Mouse (Mus musculus): Measurements from ENCODE around the gene Eif4e3. TPM values are rescaled to one million over a fixed set of nuclear protein-coding genes. Genes with fewer than 3 reads are reported as not detected.
A peak's percentile ranks its signal among the peaks of the same experiment; 100 is the strongest.

Gene Eif4e3
- polyA plus RNA-seq, 1 experiment from 2014 or later = 15.1 TPM

DNA sequence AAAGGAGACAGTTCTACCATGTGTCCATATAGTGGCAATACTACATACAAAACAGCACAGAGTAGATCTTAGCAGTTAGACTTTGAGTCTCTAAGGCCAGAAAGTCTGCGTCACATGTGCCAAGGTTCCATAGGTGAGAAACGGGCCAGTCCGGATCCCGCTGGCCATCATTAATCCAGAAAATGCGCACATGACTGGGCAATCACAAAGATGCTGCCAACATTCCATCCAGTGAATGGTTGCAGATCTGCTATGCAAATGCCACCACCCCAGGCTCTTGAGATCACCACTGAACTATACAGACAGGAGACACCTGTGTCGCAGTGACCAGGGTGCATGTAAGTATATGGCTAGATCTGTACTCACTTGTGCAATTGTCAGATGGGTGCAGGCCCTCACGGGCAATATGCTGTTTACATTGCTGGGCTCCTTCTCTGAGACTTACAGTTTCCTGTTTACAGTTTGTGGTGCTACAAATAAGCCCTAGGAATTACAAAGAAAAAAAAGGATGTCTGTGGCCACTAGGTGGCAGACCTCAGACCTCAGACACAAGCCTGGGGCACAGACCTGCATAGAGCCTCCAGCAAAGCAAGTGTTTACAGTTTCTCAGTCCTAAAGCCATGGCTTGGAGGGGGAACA is 4.0 kb upstream of the Eif4e3 start:
- Histone ChIP-seq H3K27ac (ENCODE audit: low read depth, low read length) (no peak overlapping the region), H3K4me1 (replicated peaks; ENCODE audit: control insufficient read depth, insufficient read depth, low read length) (peaks cover 14% of the 10 kb centered on the region), H3K9ac (ENCODE audit: low read depth, low read length) (no peak overlapping the region), H3K4me3 (ENCODE audit: low read depth, low read length) (no peak overlapping the region), H3K9me3 (ENCODE audit: control insufficient read depth, low read length) (no peaks in the 10 kb centered on the region), H3K36me3 (ENCODE audit: control insufficient read depth, insufficient read depth, low read length) (no peaks in the 10 kb centered on the region), H3K4me2 (replicated peaks; ENCODE audit: low read depth, low read length) (no peak overlapping the region), H3K27me3 (ENCODE audit: control insufficient read depth, insufficient read depth, low read length) (peaks cover 3% of the 10 kb centered on the region)
- ATAC-seq (ENCODE audit: low FRiP score) = no peak
- peak; percentile 77 for DNase-seq (ENCODE audit: low spot score)
- WGBS = 70% methylated on average over 7 of the region's 7 CpGs

GRCm38 (mm10) chr6:99669481-99670325 is 3.1 kb upstream of the Eif4e3 start:
- 23% methylated on average over 5 of the region's 5 CpGs for WGBS
- H3K27ac ChIP-seq (ENCODE audit: low read depth, low read length) = no peak overlapping the region
- DNase-seq (ENCODE audit: low spot score) (peak; percentile 62), ATAC-seq (ENCODE audit: low FRiP score) (peak; percentile 62)
- H3K9ac ChIP-seq (ENCODE audit: low read depth, low read length) = no peak overlapping the region
- H3K4me3 ChIP-seq (ENCODE audit: low read depth, low read length) = no peak overlapping the region
- H3K9me3 ChIP-seq (ENCODE audit: control insufficient read depth, low read length) = no peaks in the 10 kb centered on the region
- no peaks in the 10 kb centered on the region for H3K36me3 ChIP-seq (ENCODE audit: control insufficient read depth, insufficient read depth, low read length)
- peaks cover 14% of the 10 kb centered on the region for H3K4me1 ChIP-seq (replicated peaks; ENCODE audit: control insufficient read depth, insufficient read depth, low read length)
- no peak overlapping the region for H3K4me2 ChIP-seq (replicated peaks; ENCODE audit: low read depth, low read length)
- peaks cover 3% of the 10 kb centered on the region for H3K27me3 ChIP-seq (ENCODE audit: control insufficient read depth, insufficient read depth, low read length)

GRCm38 (mm10) chr6:99667290-99667689 is 719 bp upstream of the Eif4e3 start:
- peaks cover 14% of the 10 kb centered on the region for H3K4me1 ChIP-seq (replicated peaks; ENCODE audit: control insufficient read depth, insufficient read depth, low read length)
- H3K27ac ChIP-seq (ENCODE audit: low read depth, low read length) = peak overlapping the region; percentile 88; the same call in 1 of the 2 replicates
- peaks cover 3% of the 10 kb centered on the region for H3K27me3 ChIP-seq (ENCODE audit: control insufficient read depth, insufficient read depth, low read length)
- no peak for ATAC-seq (ENCODE audit: low FRiP score)
- no peak for DNase-seq (ENCODE audit: low spot score)
- no peaks in the 10 kb centered on the region for H3K9me3 ChIP-seq (ENCODE audit: control insufficient read depth, low read length)
- H3K36me3 ChIP-seq (ENCODE audit: control insufficient read depth, insufficient read depth, low read length) = no peaks in the 10 kb centered on the region
- peak overlapping the region; percentile 88 for H3K9ac ChIP-seq (ENCODE audit: low read depth, low read length)
- WGBS = 38% methylated on average over 8 of the region's 8 CpGs
- peak overlapping the region; percentile 74 for H3K4me3 ChIP-seq (ENCODE audit: low read depth, low read length)
- peak overlapping the region; percentile 91 for H3K4me2 ChIP-seq (replicated peaks; ENCODE audit: low read depth, low read length)

DNA sequence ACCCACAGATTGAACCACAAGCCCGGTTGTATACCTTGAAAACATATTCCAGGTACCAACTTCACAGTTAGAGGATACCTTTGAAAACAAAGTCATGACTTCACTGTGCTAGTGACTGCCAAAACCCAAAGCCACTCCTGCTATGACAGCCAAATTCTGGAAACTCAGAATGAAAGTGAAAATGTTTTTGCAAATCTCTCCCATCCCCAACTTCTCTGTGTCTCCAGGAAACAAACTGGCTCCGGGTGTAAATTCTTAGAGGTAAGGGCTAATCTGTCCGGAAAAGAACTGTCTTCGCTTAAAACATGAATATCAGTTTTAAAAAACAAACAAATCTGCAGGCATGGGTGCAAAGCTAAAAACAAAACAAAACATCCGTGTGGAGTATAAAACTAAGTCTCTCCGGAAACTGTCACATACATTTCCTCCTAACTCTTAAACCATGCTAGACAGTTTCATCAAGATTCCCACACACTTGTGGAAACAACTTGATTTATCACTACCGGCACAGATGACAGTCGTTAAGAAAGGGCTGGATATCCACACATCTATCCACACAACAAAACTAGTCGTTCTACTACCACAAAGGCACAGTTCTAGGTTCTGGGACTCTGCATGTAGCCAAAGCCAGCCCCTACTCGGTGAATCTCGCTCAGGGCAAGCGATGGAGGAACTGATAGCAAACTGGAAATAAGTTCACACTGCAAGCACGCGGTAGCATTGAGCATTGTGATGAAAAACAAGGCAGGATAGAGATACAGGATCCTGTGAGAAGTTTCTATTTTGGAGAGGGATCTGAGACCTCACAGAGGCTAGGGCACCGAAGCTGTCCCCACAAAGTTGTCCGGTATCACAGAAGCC is 884 bp downstream of the Eif4e3 start:
- peak overlapping the region; percentile 74 for H3K4me3 ChIP-seq (ENCODE audit: low read depth, low read length)
- DNase-seq (ENCODE audit: low spot score) (no peak), ATAC-seq (ENCODE audit: low FRiP score) (no peak)
- H3K27ac ChIP-seq (ENCODE audit: low read depth, low read length) = peak overlapping the region; percentile 88; the same call in 1 of the 2 replicates
- peaks cover 14% of the 10 kb centered on the region for H3K4me1 ChIP-seq (replicated peaks; ENCODE audit: control insufficient read depth, insufficient read depth, low read length)
- H3K36me3 ChIP-seq (ENCODE audit: control insufficient read depth, insufficient read depth, low read length) = no peaks in the 10 kb centered on the region
- H3K9me3 ChIP-seq (ENCODE audit: control insufficient read depth, low read length) = no peaks in the 10 kb centered on the region
- H3K4me2 ChIP-seq (replicated peaks; ENCODE audit: low read depth, low read length) = peak overlapping the region; percentile 91
- 34% methylated on average over 16 of the region's 16 CpGs for WGBS
- H3K9ac ChIP-seq (ENCODE audit: low read depth, low read length) = peak overlapping the region; percentile 88
- H3K27me3 ChIP-seq (ENCODE audit: control insufficient read depth, insufficient read depth, low read length) = peaks cover 3% of the 10 kb centered on the region

DNA sequence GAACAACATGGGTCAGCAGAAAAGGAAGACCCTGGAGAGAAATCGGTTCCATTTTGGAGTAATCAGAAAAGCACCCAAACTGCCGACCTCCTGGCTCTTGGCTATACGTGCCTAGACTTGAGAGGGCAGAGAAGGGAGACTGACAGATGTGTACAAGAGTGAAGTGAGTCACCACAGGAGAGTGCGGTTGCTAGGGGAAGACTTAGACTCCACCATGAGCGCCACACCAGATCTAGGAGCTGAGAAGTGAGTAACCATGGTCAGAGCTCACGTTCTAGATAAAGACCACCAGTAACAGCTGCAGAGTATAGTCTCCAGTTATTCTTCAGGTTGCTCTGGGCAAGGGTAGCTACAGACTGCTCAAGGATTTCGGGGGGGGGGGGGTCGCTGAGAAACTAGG is 3.3 kb downstream of the Eif4e3 start:
- Histone ChIP-seq H3K4me3 (ENCODE audit: low read depth, low read length) (no peak overlapping the region), H3K27ac (ENCODE audit: low read depth, low read length) (no peak overlapping the region), H3K27me3 (ENCODE audit: control insufficient read depth, insufficient read depth, low read length) (peaks cover 2% of the 10 kb centered on the region), H3K4me1 (replicated peaks; ENCODE audit: control insufficient read depth, insufficient read depth, low read length) (peaks cover 3% of the 10 kb centered on the region; the same call in 1 of the 2 replicates), H3K36me3 (ENCODE audit: control insufficient read depth, insufficient read depth, low read length) (no peaks in the 10 kb centered on the region), H3K9me3 (ENCODE audit: control insufficient read depth, low read length) (no peaks in the 10 kb centered on the region), H3K4me2 (replicated peaks; ENCODE audit: low read depth, low read length) (no peak overlapping the region), H3K9ac (ENCODE audit: low read depth, low read length) (no peak overlapping the region)
- no peak for DNase-seq (ENCODE audit: low spot score)
- ATAC-seq (ENCODE audit: low FRiP score) = no peak
- WGBS = 75% methylated on average over 8 of the region's 8 CpGs

GRCm38 (mm10) chr6:99660443-99660842 is 6.1 kb downstream of the Eif4e3 start:
- H3K4me2 ChIP-seq (replicated peaks; ENCODE audit: low read depth, low read length) = no peak overlapping the region
- no peak for ATAC-seq (ENCODE audit: low FRiP score)
- H3K27me3 ChIP-seq (ENCODE audit: control insufficient read depth, insufficient read depth, low read length) = no peaks in the 10 kb centered on the region
- H3K27ac ChIP-seq (ENCODE audit: low read depth, low read length) = no peak overlapping the region
- H3K9me3 ChIP-seq (ENCODE audit: control insufficient read depth, low read length) = no peaks in the 10 kb centered on the region
- H3K4me3 ChIP-seq (ENCODE audit: low read depth, low read length) = no peak overlapping the region
- no peak overlapping the region for H3K9ac ChIP-seq (ENCODE audit: low read depth, low read length)
- 60% methylated on average over 3 of the region's 3 CpGs for WGBS
- H3K36me3 ChIP-seq (ENCODE audit: control insufficient read depth, insufficient read depth, low read length) = no peaks in the 10 kb centered on the region
- no peak for DNase-seq (ENCODE audit: low spot score)
- no peaks in the 10 kb centered on the region; the same call in 1 of the 2 replicates for H3K4me1 ChIP-seq (replicated peaks; ENCODE audit: control insufficient read depth, insufficient read depth, low read length)

GRCm38 (mm10) chr6:99658586-99658985 is 8.0 kb downstream of the Eif4e3 start:
- 88% methylated on average over 10 of the region's 10 CpGs for WGBS
- no peaks in the 10 kb centered on the region for H3K9me3 ChIP-seq (ENCODE audit: control insufficient read depth, low read length)
- ATAC-seq (ENCODE audit: low FRiP score) (no peak), DNase-seq (ENCODE audit: low spot score) (no peak)
- H3K4me3 ChIP-seq (ENCODE audit: low read depth, low read length) = no peak overlapping the region
- no peak overlapping the region for H3K27ac ChIP-seq (ENCODE audit: low read depth, low read length)
- H3K27me3 ChIP-seq (ENCODE audit: control insufficient read depth, insufficient read depth, low read length) = no peaks in the 10 kb centered on the region
- H3K36me3 ChIP-seq (ENCODE audit: control insufficient read depth, insufficient read depth, low read length) = no peaks in the 10 kb centered on the region
- H3K9ac ChIP-seq (ENCODE audit: low read depth, low read length) = no peak overlapping the region
- H3K4me1 ChIP-seq (replicated peaks; ENCODE audit: control insufficient read depth, insufficient read depth, low read length) = no peaks in the 10 kb centered on the region
- no peak overlapping the region for H3K4me2 ChIP-seq (replicated peaks; ENCODE audit: low read depth, low read length)

DNA sequence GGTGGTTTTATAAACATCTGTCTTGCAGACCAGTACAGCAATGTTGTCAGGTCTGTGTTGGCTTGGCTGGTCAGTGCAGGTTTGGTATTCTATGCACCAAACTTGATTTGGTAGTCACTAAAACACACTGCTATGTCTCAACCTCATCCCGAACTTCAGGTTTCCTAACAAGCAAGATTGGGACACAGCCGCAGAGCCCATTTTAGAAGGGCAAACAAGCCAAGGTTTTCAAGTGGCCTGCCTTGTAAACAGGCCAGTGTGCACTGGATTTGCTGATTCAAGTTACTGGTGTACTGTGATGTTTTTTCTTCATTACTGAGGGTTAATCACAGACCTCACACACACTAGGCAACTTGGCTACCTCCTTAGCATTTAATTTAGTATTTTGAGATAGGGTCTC is 10.5 kb downstream of the Eif4e3 start:
- H3K4me1 ChIP-seq (replicated peaks; ENCODE audit: control insufficient read depth, insufficient read depth, low read length) = no peaks in the 10 kb centered on the region
- DNase-seq (ENCODE audit: low spot score) (no peak), ATAC-seq (ENCODE audit: low FRiP score) (no peak)
- no peak overlapping the region for H3K27ac ChIP-seq (ENCODE audit: low read depth, low read length)
- no peaks in the 10 kb centered on the region for H3K9me3 ChIP-seq (ENCODE audit: control insufficient read depth, low read length)
- no peak overlapping the region for H3K4me3 ChIP-seq (ENCODE audit: low read depth, low read length)
- H3K36me3 ChIP-seq (ENCODE audit: control insufficient read depth, insufficient read depth, low read length) = no peaks in the 10 kb centered on the region
- 87% methylated on average over 2 of the region's 2 CpGs for WGBS
- H3K4me2 ChIP-seq (replicated peaks; ENCODE audit: low read depth, low read length) = no peak overlapping the region
- no peak overlapping the region for H3K9ac ChIP-seq (ENCODE audit: low read depth, low read length)
- no peaks in the 10 kb centered on the region for H3K27me3 ChIP-seq (ENCODE audit: control insufficient read depth, insufficient read depth, low read length)
